Mouse (Mus musculus): Measurements from ENCODE around the gene Emc3. TPM values are rescaled to one million over a fixed set of nuclear protein-coding genes. Genes with fewer than 3 reads are reported as not detected.

The Emc3 gene
- total RNA-seq, 1 experiment from 2014 or later: 40.9 TPM

- no peak for ATAC-seq (replicated peaks; ENCODE audit: low read depth, poor library complexity, severe bottlenecking)
Observed at GRCm38 (mm10) chr6:113499346-113499745, 32.1 kb downstream of the Emc3 start.

DNA sequence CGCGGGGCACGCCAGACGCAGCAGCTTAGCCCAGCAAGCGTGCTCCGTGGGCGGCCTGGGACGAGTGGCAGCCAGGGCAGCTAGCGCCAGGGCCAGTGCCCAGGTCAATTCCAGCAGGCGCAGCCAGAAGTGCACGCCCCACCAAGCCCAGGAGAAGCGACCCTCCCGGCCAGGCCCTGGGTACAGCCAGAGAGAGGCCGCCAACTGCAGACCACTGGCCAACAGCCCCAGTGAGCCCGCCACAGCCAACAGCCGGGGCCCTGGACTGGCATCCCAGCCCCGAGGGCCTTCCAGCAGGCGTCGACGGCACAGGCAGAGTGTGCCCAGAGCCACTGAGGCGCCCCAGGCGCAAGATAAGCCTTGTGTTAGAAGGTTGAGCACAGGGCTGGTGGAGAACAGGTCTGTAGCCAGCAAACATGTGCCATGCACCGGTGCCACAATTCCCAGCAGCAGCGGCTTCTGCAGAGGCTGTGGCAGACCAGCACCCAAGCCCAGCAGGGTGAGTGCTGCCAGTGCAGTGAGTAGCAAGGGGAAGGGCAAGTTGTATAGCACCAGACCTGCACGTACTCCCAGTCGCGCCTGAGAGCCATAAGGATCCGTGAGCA lies 36.3 kb downstream of the Emc3 start:
- ATAC-seq (replicated peaks; ENCODE audit: low read depth, poor library complexity, severe bottlenecking): no peak

- ATAC-seq (replicated peaks; ENCODE audit: low read depth, poor library complexity, severe bottlenecking): peak; percentile 76
Observed at GRCm38 (mm10) chr6:113494258-113494788, 37.1 kb downstream of the Emc3 start.

DNA sequence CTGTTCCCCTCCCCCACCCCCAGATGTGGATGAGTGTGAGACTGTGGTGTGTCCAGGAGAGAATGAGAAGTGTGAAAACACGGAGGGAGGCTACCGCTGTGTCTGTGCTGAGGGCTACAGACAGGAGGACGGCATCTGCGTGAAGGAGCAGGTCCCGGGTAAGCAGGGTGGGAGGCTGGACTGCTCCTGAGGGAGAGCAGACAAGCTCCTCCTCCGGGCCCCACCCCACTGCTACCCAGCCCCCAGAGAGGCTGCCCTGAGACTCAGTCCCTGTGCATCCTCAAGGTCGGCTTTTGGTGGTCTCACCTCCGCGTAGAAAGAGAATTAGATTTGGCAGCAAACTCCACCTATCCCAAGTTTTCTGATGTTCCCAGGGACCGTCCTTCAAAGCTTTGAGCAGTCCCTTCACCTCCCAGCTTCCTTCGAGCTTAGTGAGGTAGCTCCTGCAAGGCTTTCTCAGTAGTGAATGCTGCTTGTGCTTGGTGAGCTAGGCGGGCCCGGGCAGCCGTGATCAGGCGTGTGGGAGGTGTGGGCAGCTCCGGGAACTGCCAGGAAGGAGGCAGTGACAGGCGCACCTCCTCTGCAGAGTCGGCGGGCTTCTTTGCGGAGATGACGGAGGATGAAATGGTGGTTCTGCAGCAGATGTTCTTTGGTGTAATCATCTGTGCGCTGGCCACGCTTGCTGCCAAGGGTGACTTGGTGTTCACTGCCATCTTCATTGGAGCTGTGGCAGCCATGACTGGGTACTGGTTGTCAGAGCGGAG lies 39.2 kb downstream of the Emc3 start:
- no peak for ATAC-seq (replicated peaks; ENCODE audit: low read depth, poor library complexity, severe bottlenecking)

- no peak for ATAC-seq (replicated peaks; ENCODE audit: low read depth, poor library complexity, severe bottlenecking)
Observed at GRCm38 (mm10) chr6:113489410-113489809, 42.0 kb downstream of the Emc3 start.

GRCm38 (mm10) chr6:113487125-113487576 lies 44.3 kb downstream of the Emc3 start:
- ATAC-seq (replicated peaks; ENCODE audit: low read depth, poor library complexity, severe bottlenecking): peak; percentile 20; the same call in 1 of the 2 replicates

- ATAC-seq (replicated peaks; ENCODE audit: low read depth, poor library complexity, severe bottlenecking): peak; percentile 24
Observed at GRCm38 (mm10) chr6:113483729-113484128, 47.7 kb downstream of the Emc3 start.

- peak; percentile 92 for ATAC-seq (replicated peaks; ENCODE audit: low read depth, poor library complexity, severe bottlenecking)
Observed at GRCm38 (mm10) chr6:113483100-113483615, 48.3 kb downstream of the Emc3 start, which contains the start of gene Creld1. TSS of gene Creld1 (plus strand) at chr6:113483297.

GRCm38 (mm10) chr6:113482477-113483099 lies 48.9 kb downstream of the Emc3 start:
- ATAC-seq (replicated peaks; ENCODE audit: low read depth, poor library complexity, severe bottlenecking): peak; percentile 41

GRCm38 (mm10) chr6:113480555-113481373 lies 50.7 kb downstream of the Emc3 start:
- no peak for ATAC-seq (replicated peaks; ENCODE audit: low read depth, poor library complexity, severe bottlenecking)

GRCm38 (mm10) chr6:113478906-113479305 lies 52.5 kb downstream of the Emc3 start:
- ATAC-seq (replicated peaks; ENCODE audit: low read depth, poor library complexity, severe bottlenecking): no peak

- no peak for ATAC-seq (replicated peaks; ENCODE audit: low read depth, poor library complexity, severe bottlenecking)
Observed at GRCm38 (mm10) chr6:113477353-113477752, 54.1 kb downstream of the Emc3 start.

- ATAC-seq (replicated peaks; ENCODE audit: low read depth, poor library complexity, severe bottlenecking): no peak
Observed at GRCm38 (mm10) chr6:113473715-113474114, 57.7 kb downstream of the Emc3 start.

- ATAC-seq (replicated peaks; ENCODE audit: low read depth, poor library complexity, severe bottlenecking): no peak
Observed at GRCm38 (mm10) chr6:113473246-113473645, 58.2 kb downstream of the Emc3 start.

- ATAC-seq (replicated peaks; ENCODE audit: low read depth, poor library complexity, severe bottlenecking): no peak
Observed at GRCm38 (mm10) chr6:113472061-113472460, 59.4 kb downstream of the Emc3 start.

DNA sequence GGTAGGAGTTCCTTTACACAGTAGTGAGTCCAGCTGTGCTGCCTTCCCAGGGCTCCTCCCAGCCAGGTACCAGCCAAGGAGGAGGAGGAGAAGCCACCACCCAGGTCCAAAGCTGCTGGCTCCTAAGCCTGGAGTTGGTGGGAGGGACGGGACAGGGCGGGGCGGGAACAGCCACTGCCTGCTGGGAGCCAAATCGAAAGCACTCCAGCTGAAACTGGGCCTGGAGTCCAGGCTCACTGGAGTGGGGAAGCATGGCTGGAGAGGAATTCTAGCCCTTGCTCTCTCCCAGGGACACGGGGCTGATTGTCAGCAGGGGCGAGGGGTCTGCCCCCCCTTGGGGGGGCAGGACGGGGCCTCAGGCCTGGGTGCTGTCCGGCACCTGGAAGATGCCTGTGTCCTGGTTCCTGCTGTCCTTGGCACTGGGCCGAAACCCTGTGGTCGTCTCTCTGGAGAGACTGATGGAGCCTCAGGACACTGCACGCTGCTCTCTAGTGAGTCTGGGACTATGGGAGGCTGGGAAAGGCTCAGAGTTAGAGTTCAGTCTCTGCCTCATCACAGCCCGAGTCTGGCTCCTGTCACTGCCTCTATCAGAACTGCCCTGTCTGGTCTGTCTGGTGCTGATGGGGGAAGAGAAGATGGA lies 60.0 kb downstream of the Emc3 start, which contains the start of gene Il17rc:
Gene Il17rc, plus strand, starts transcription at position 131 of the 640 bp plus-strand sequence.
- ATAC-seq (replicated peaks; ENCODE audit: low read depth, poor library complexity, severe bottlenecking): no peak

- ATAC-seq (replicated peaks; ENCODE audit: low read depth, poor library complexity, severe bottlenecking): peak; percentile 75
Observed at GRCm38 (mm10) chr6:113469432-113469831, 62.0 kb downstream of the Emc3 start.

DNA sequence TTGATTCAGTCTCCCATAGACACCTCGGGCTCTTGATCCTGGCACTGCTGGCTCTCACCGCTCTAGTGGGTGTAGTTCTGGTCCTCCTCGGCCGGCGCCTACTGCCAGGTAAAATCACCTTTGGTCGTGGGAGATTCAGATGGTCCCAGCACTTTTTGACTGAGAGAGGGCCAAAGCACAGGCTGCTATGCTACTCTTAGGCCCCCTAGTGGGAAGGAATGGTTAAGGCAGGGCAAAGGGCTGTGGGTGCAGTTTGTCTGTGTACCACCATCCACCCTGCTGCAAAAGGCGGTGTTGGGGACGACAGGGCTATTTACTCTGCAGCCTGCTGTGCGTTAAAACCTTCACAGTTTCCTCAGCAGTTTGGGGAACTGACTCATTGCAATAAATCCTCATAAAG lies 62.4 kb downstream of the Emc3 start:
- ATAC-seq (replicated peaks; ENCODE audit: low read depth, poor library complexity, severe bottlenecking): peak; percentile 92

GRCm38 (mm10) chr6:113468512-113468911 lies 62.9 kb downstream of the Emc3 start:
- ATAC-seq (replicated peaks; ENCODE audit: low read depth, poor library complexity, severe bottlenecking): 0 out of 2 replicates have a peak, but pooled peaks have one; percentile 1
